Mouse (Mus musculus) inflammation-experienced regulatory T-cells, adult 16 weeks (primary cell): ENCODE measurements around the gene Olfr550. TPM values are rescaled to one million over a fixed set of nuclear protein-coding genes. Genes with fewer than 3 reads are reported as not detected.

Experiments used
- polyA plus RNA-seq: library from polyadenylated mRNA; unstranded; fragments of 100-300 nt; shearing (Covaris generic); gene quantifications from one replicate; pipeline ENCODE4 v1.2.1, GENCODE M21; 2017

Olfr550 gene
- polyA plus RNA-seq, result not detected

GRCm38 (mm10) chr7:102571142-102571541 is at the start of gene Olfr550:
TSS of gene Olfr550 (plus strand) at chr7:102571442.

DNA sequence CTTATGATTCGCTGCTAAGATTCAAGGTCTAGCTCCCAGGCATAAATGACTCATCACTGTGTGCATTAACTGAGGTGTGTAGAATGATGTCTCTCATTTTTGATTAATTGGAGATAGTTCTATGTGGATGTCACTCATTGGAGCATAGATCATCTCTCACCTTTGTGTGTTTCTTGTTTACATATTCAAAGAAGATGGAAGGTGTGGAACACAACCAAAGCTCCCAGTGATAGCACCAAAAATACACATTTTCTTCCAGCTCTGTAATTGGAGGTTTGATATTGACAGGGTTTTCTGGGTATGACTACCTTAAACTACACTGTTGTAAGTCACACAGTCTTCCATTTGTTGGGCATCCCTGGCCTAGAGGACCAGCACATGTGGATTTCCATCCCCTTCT is 36.8 kb upstream of the Olfr550 start, which contains the start of gene Olfr547:
TSS of gene Olfr547 (plus strand) at position 301 of the 400 bp plus-strand sequence.

GRCm38 (mm10) chr7:102540596-102540995 is 30.6 kb upstream of the Olfr550 start, which contains the start of gene Olfr548-ps1:
TSS of gene Olfr548-ps1 (plus strand) at chr7:102540896.

DNA sequence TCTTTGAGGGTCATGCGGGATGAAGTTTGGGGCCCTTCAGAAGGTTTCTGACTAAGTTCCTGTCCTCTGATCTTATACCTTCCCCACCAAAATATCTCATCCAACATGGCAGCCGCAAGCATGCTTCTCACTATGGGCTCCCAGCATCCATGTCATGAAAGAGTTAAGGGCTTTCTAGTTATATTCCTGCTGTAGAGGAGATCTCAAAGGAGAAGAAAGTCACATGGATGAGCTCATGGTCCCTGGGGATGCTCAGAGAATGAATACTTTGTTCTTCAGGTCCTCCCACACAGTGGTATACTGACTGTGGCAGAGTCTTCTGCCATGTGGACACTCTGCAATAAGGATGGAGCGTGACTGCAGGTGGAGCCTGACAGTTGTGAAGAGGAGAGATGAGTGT is 21.7 kb upstream of the Olfr550 start, which contains the start of gene Olfr549:
TSS of gene Olfr549 (plus strand) at position 301 of the 400 bp plus-strand sequence.

DNA sequence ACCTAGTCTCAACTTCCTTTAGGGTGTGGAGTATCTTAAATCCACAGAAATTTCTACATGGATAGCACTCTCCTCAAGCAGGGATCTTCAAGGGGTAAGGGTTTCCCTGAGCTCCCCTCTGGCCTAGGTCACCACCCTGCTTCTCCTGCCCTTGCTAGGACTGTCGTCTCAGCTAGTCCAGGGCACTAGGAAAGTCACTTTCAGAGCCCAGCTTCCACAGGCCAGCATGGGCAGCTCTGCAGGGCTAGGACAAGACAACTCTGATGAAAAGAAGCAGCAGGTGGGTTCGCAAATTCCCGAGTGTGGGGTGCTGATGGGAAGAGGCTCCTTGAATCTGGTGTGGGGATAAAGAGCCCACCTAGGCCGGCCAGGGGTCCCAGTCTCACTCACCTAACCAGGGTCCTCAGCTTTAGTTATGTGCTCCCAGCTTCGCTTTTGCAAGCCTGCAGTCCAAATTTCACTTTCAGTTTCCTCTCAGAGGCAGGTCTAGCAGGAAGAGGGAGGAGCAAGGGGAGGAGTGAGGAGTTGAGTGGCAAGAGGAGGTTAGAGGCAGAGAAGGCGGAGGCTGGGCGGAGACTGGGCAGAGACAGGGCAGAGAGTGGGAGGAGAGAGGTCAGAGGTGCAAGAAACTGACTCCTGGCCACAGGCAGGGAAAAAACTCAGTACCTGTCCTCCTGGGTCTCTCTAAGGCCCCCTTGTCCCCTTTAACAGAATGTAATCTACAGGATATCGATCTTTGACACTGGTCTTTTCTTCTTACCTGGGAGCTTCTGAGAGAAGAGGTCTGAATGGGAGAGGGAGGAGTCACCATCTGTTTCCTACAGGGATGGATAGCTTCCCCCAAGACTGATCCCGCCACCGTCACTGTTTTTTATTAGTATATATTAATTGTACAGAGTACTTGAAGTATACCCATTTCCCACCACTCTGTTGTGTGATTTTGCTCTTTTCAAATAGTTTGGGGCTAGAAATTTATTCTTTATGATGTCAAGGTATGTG is 5.9 kb upstream of the Olfr550 start, which contains the start of gene Trim21:
TSS of gene Trim21 (minus strand) at position 488 of the 999 bp plus-strand sequence.

DNA sequence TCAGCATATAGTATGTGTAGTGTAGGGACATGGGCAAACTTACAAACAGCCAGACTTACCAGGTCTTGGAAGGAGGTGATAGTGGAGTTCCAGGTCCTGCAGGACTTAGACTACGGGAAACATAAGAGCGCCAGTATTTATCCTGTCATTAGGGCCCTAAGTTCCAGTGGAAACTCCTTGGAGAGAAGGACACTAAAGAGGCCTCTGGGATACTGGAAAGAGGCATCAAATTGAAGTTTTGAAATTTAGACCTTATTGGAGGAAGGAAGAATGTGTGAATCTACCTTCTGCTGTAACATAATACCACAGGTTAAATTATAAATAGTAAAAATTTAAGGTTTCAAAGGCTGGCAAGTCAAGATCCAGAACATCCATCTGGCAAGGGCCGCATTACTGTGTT is 20.5 kb downstream of the Olfr550 start, which contains the start of gene Olfr551:
TSS of gene Olfr551 (minus strand) at position 101 of the 400 bp plus-strand sequence.

GRCm38 (mm10) chr7:102597378-102598031 is 26.3 kb downstream of the Olfr550 start, which contains the start of gene Olfr552:
TSS of gene Olfr552 (plus strand) at chr7:102597770.

GRCm38 (mm10) chr7:102618118-102618517 is 46.9 kb downstream of the Olfr550 start, which contains the start of gene Olfr553:
TSS of gene Olfr553 (minus strand) at chr7:102618218.

Other genes starting within 250 kb of the Olfr550 start
- gene Rrm1, start 129.7 kb upstream of the Olfr550 start, polyA plus RNA-seq, result 61.1 TPM
- gene Olfr543, start 89.8 kb upstream of the Olfr550 start, polyA plus RNA-seq, result not detected
- gene Olfr544, start 83.1 kb upstream of the Olfr550 start, polyA plus RNA-seq, result 0.09 TPM
- not detected for gene Olfr545, start 71.9 kb upstream of the Olfr550 start, polyA plus RNA-seq
- not detected for gene Olfr547, start 36.7 kb upstream of the Olfr550 start, polyA plus RNA-seq
- not detected for gene Olfr548-ps1, start 30.5 kb upstream of the Olfr550 start, polyA plus RNA-seq
- not detected for gene Olfr549, start 21.6 kb upstream of the Olfr550 start, polyA plus RNA-seq
- 132 TPM for gene Trim21, start 6.0 kb upstream of the Olfr550 start, polyA plus RNA-seq
- not detected for gene Olfr551, start 20.4 kb downstream of the Olfr550 start, polyA plus RNA-seq
- not detected for gene Olfr552, start 26.3 kb downstream of the Olfr550 start, polyA plus RNA-seq
- gene Olfr553, start 46.8 kb downstream of the Olfr550 start, polyA plus RNA-seq, result not detected
- not detected for gene Olfr554, start 67.0 kb downstream of the Olfr550 start, polyA plus RNA-seq
- gene Olfr555, start 87.4 kb downstream of the Olfr550 start, polyA plus RNA-seq, result not detected
- gene Olfr556, start 93.5 kb downstream of the Olfr550 start, polyA plus RNA-seq, result not detected
- 22.3 TPM for gene Trim68, start 115.9 kb downstream of the Olfr550 start, polyA plus RNA-seq
- gene Olfr557, start 124.5 kb downstream of the Olfr550 start, polyA plus RNA-seq, result not detected
- not detected for gene Olfr558, start 130.8 kb downstream of the Olfr550 start, polyA plus RNA-seq
- not detected for gene Olfr33, start 147.6 kb downstream of the Olfr550 start, polyA plus RNA-seq
- not detected for gene Olfr559, start 156.0 kb downstream of the Olfr550 start, polyA plus RNA-seq
- not detected for gene Olfr560, start 187.9 kb downstream of the Olfr550 start, polyA plus RNA-seq
- not detected for gene Olfr78, start 188.0 kb downstream of the Olfr550 start, polyA plus RNA-seq
- not detected for gene Olfr561, start 199.8 kb downstream of the Olfr550 start, polyA plus RNA-seq
- gene Olfr564, start 232.0 kb downstream of the Olfr550 start, polyA plus RNA-seq, result not detected